Mouse (Mus musculus) forebrain, embryonic 12.5 days (tissue): ENCODE data around the gene Chchd6. TPM values are rescaled to one million over a fixed set of nuclear protein-coding genes. Genes with fewer than 3 reads are reported as not detected.

Experiments
- ATAC-seq: fragments of 200-750 bp; cut with Nextera tagmentation; 2 replicates; pipeline ENCODE4 v1.8.0; 2017; ENCODE audit warnings: moderate TSS enrichment; ENCODE audit not compliant: low FRiP score
- H3K27ac ChIP-seq: fragments of 300-500 bp; sonication (generic); 2 replicates; pipeline ENCODE4 v1.5.1; 2016; ENCODE audit warnings: mild to moderate bottlenecking
- H3K27me3 ChIP-seq: fragments of 300-500 bp; sonication (generic); 2 replicates; pipeline ENCODE4 v1.6.1; 2016; ENCODE audit warnings: mild to moderate bottlenecking
- H3K36me3 ChIP-seq: fragments of 300-500 bp; sonication (generic); replicated peaks from 2 replicates; pipeline ENCODE4 v1.6.1; 2016; ENCODE audit warnings: mild to moderate bottlenecking
- H3K4me1 ChIP-seq: fragments of 300-500 bp; sonication (generic); 2 replicates; pipeline ENCODE4 v1.6.1; 2016
- H3K4me2 ChIP-seq: fragments of 300-500 bp; sonication (generic); 2 replicates; pipeline ENCODE4 v1.6.1; 2016; ENCODE audit warnings: mild to moderate bottlenecking, moderate library complexity
- H3K4me3 ChIP-seq: fragments of 300-500 bp; sonication (generic); replicated peaks from 2 replicates; pipeline ENCODE4 v1.5.1; 2016; ENCODE audit warnings: mild to moderate bottlenecking
- H3K9ac ChIP-seq: fragments of 300-500 bp; sonication (generic); 2 replicates; pipeline ENCODE4 v1.6.1; 2016; ENCODE audit warnings: mild to moderate bottlenecking
- H3K9me3 ChIP-seq: fragments of 300-500 bp; sonication (generic); 2 replicates; pipeline ENCODE4 v1.6.1; 2016
- WGBS: fragments of 180-500 bp; shearing (Covaris S2); methylation state at CpG from one replicate; pipeline ENCODE4 v1.1.7; 2016; 5-methylcytosine and 5-hydroxymethylcytosine counted together
- polyA plus RNA-seq: library from polyadenylated mRNA; unstranded; fragments of >200 nt; fragmentation: Nextera tagmentation; extraction: Ambion mirVana; gene quantifications from 2 replicates; pipeline ENCODE4 v1.2.1, GENCODE M21; 2016

Gene Chchd6
- polyA plus RNA-seq, 1 experiment from 2014 or later: 87.3 TPM

DNA sequence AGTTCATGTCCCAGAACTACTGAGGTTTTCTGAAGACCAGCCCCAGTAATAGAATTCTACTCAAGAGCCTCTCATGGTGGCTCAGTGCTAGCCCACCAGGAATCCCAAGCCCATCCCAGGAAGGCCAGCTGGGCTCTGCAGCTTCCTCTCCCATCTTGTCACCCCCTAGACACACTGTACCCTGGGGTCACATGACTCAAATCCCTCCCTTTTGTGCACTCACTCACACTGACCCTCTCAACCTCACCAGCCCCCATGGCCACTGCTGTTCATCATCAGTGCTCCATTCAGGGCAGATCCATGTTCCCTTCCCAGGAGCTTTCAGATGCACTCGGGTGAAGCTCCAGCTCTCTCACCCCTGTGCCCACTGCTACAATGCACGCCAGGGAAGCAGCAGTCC is 20.8 kb downstream of the Chchd6 start:
- H3K27ac ChIP-seq: no peak overlapping the region
- H3K27me3 ChIP-seq: no peaks in the 10 kb centered on the region
- H3K36me3 ChIP-seq: peaks cover 7% of the 10 kb centered on the region; the same call in 1 of the 2 replicates

DNA sequence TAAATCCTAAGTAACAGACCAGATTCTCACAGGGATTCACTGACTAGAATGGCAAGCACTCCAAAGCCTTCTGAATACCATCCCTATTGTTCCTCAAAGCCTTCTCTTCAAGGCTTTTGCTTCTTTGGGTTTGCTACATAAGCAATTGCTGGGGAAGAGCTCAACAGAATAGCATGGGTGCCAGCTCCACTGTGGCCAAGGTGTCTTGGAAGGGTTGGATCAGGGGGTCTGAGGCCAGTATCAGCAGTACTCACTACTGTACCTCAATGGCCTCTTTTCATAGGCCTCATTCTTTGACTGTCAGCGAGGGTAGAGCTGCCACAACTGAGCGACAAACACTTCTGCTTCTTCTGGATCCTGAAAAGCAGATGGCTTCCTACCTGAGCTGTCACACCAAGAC is 21.7 kb downstream of the Chchd6 start:
- no peak for ATAC-seq
- Histone ChIP-seq H3K27ac (no peak overlapping the region), H3K4me2 (no peak overlapping the region), H3K4me1 (peaks cover 21% of the 10 kb centered on the region), H3K9me3 (no peaks in the 10 kb centered on the region), H3K36me3 (peaks cover 7% of the 10 kb centered on the region; the same call in 1 of the 2 replicates), H3K27me3 (no peaks in the 10 kb centered on the region), H3K4me3 (no peak overlapping the region), H3K9ac (no peak overlapping the region)
- 94% methylated on average over 2 of the region's 2 CpGs for WGBS

More for the DNA sequence above, 20.8 kb downstream of the Chchd6 start:
- Histone ChIP-seq H3K9ac (no peak overlapping the region), H3K4me3 (no peak overlapping the region), H3K9me3 (no peaks in the 10 kb centered on the region), H3K4me2 (no peak overlapping the region), H3K4me1 (peaks cover 21% of the 10 kb centered on the region)
- no peak for ATAC-seq
- 70% methylated on average over 2 of the region's 2 CpGs for WGBS

DNA sequence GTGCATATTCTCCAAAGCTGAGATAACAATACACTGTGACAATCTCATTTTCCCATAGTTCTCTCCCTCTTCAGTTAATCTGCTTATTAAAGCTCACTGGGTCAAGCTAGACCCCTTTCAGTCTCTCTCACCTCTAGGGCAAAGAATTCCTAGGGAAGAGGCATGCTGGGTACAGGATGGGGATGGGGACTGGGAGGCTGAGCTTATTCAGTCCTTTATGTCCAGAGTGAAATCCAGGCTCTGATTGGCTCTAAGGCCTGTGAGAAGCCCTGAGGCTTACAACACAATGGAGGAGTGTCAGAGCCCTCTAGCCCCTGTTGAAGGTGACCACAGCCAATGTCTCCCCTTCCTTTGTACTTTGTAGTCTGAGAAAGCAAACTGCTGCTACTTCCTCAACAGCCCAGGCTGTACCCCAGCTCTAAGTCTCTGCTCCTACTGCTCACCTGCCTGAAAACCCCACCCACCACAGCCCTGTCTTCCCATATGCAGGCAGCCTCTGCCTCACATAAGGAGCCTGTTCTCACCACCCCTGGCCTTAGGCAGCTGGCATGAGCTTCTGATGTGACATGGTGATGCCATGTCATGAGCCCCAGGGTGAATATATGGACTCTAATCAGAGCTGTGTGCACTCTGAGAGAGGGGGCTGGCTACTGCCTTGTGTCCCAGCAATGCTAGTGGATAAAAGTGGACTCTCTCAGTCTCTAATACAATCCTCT is 22.4 kb downstream of the Chchd6 start:
- no peak overlapping the region for H3K27ac ChIP-seq

DNA sequence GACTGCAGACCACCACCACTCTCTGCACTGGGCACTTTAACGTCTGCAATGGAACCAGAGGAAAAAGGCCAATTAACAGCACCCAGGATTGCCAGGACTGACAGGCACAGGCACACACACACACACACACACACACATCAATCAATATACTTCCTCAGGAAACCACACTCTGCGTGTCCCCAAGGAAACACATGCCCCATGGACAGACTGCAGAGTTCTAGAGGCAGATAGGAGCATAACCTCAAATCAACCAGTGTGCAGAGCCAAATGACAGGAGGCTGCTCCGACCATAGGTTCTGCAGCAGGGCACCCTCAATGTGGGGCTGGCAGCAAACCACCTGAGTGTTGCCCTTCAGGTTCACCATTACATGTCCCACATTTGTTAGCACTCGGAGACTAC is 26.1 kb downstream of the Chchd6 start:
- no peak overlapping the region for H3K4me2 ChIP-seq
- no peaks in the 10 kb centered on the region for H3K27me3 ChIP-seq
- 81% methylated on average over 4 of the region's 4 CpGs for WGBS
- H3K36me3 ChIP-seq: peaks cover 17% of the 10 kb centered on the region
- no peak for ATAC-seq
- H3K27ac ChIP-seq: no peak overlapping the region
- peaks cover 31% of the 10 kb centered on the region for H3K4me1 ChIP-seq
- H3K4me3 ChIP-seq: no peak overlapping the region
- H3K9me3 ChIP-seq: no peaks in the 10 kb centered on the region
- H3K9ac ChIP-seq: no peak overlapping the region

More for the DNA sequence above, 22.4 kb downstream of the Chchd6 start:
- ATAC-seq: no peak
- Histone ChIP-seq H3K36me3 (peaks cover 10% of the 10 kb centered on the region; the same call in 1 of the 2 replicates), H3K4me3 (no peak overlapping the region), H3K4me1 (peaks cover 21% of the 10 kb centered on the region), H3K4me2 (no peak overlapping the region), H3K9ac (no peak overlapping the region), H3K27me3 (no peaks in the 10 kb centered on the region), H3K9me3 (no peaks in the 10 kb centered on the region)

DNA sequence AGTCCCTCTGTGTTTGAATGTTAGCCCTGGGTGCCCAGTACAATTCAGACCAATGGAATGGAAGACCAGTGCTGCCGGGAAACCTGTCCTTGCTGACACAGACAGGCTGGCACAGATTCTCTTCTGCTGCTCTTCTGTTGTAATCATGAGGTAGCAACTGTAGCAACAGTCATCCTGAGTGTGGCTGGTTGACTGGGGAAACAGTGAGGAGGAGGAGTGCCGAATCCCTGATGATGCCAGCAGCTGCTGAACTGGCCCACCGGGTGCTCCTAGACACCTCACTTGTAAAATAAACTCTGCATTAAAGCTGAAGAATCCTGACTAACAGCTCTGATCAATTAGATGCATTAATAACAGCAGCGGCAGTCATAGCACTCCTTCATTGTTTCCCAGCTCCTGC is 28.7 kb downstream of the Chchd6 start:
- 55% methylated on average over 4 of the region's 4 CpGs for WGBS
- Histone ChIP-seq H3K4me3 (no peak overlapping the region), H3K27me3 (no peaks in the 10 kb centered on the region), H3K4me1 (peaks cover 15% of the 10 kb centered on the region), H3K4me2 (no peak overlapping the region), H3K9me3 (no peaks in the 10 kb centered on the region), H3K9ac (no peak overlapping the region), H3K36me3 (peaks cover 10% of the 10 kb centered on the region; the same call in 1 of the 2 replicates), H3K27ac (0 out of 2 replicates have a peak overlapping the region, but pooled peaks have one; percentile 53)
- ATAC-seq: no peak

DNA sequence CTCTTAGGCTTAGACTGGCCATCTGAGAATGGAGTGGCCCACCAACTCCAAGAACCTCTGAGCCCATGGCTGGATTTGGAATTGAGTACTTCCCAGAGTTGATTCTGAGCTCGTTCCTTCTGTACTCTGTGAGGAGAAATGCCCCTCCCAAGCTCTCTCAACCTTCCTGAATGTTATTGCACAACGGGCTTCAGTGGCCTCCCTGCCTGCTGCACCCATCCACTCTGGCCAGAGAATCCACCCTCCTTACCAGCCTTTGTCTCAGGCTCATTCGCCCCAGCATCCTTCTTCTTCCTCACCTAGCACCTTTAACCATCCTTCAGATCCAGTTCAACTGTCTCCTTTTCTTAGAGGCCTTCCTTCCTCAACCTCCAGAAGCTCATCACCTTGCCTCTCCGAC is 32.1 kb downstream of the Chchd6 start:
- Histone ChIP-seq H3K27me3 (no peaks in the 10 kb centered on the region), H3K9me3 (no peaks in the 10 kb centered on the region), H3K27ac (no peak overlapping the region), H3K9ac (no peak overlapping the region), H3K36me3 (peaks cover 7% of the 10 kb centered on the region; the same call in 1 of the 2 replicates), H3K4me3 (no peak overlapping the region), H3K4me1 (peaks cover 24% of the 10 kb centered on the region), H3K4me2 (no peak overlapping the region)
- ATAC-seq: no peak
- 87% methylated on average over 4 of the region's 4 CpGs for WGBS

DNA sequence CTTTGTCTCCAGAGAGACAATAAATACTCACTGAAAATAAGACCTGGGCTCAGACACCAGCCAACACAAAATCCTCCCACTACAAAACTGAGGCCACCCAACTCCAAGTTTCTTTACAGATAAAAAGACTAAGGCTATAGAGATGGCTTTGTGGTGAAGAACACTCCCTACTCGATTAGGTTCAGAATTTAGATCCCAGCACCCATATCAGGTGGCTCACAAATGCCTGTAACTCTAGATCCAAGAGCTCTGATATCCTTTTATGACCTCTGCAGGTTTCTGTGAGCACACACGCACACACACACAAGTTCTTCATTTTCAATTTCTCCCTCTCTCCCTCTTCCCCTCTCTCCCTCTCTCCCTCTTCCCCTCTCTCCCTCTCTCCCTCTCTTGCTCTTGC is 34.6 kb downstream of the Chchd6 start:
- Histone ChIP-seq H3K36me3 (no peaks in the 10 kb centered on the region), H3K4me3 (no peak overlapping the region), H3K4me1 (peaks cover 20% of the 10 kb centered on the region), H3K27me3 (no peaks in the 10 kb centered on the region), H3K27ac (no peak overlapping the region), H3K4me2 (no peak overlapping the region), H3K9ac (no peak overlapping the region), H3K9me3 (no peaks in the 10 kb centered on the region)
- ATAC-seq: no peak
- 77% methylated on average over 2 of the region's 2 CpGs for WGBS

DNA sequence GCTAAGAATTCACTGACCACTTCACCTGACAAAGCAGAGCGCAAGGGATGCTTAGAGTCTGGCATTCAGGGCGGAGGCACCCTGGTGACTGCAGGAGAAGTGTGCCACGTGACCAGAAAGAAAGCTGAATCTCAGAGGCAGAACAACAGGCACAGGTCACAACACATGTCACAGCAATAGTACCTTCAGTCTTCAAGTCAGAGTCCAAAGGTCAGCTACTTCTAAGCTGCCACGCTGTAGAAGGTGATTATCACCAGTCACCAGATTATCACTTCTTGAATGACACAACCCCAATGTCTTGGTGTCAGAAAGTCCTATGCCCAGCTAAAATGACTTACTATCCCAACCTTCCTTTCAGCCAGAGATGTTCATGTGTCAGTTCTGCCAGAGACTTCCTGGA is 37.8 kb downstream of the Chchd6 start:
- ATAC-seq: no peak

DNA sequence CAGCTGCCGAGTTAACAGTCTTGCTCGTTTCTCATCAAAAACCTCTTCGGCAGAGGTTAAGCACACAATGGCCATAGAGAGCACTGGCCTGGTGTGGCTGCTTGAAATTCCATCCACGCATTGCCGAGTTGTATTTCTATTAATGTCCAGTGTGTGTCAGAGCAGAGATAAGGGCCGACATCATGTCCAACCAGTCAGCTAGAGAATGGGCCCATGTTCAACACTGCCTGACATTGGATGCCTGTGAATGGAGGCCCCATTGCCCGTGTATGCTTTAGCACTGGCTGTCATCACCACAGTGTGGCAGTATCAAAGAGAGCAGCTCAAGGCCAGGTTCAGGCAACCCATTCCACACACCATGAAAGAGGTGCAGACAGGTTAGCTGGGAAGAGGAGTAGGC is 38.9 kb downstream of the Chchd6 start:
- Histone ChIP-seq H3K4me2 (no peak overlapping the region), H3K4me3 (no peak overlapping the region), H3K27ac (peak overlapping the region; percentile 46; the same call in 1 of the 2 replicates), H3K9me3 (no peaks in the 10 kb centered on the region), H3K27me3 (no peaks in the 10 kb centered on the region), H3K9ac (no peak overlapping the region), H3K4me1 (peaks cover 26% of the 10 kb centered on the region), H3K36me3 (no peaks in the 10 kb centered on the region)
- 49% methylated on average over 7 of the region's 7 CpGs for WGBS
- ATAC-seq: peak; percentile 33; the same call in 1 of the 2 replicates

More for the DNA sequence above, 37.8 kb downstream of the Chchd6 start:
- H3K4me3 ChIP-seq: no peak overlapping the region
- H3K9ac ChIP-seq: no peak overlapping the region
- H3K9me3 ChIP-seq: no peaks in the 10 kb centered on the region
- 77% methylated on average over 4 of the region's 4 CpGs for WGBS
- no peaks in the 10 kb centered on the region for H3K36me3 ChIP-seq
- H3K4me1 ChIP-seq: peaks cover 26% of the 10 kb centered on the region
- no peak overlapping the region for H3K4me2 ChIP-seq
- no peak overlapping the region for H3K27ac ChIP-seq
- H3K27me3 ChIP-seq: no peaks in the 10 kb centered on the region

DNA sequence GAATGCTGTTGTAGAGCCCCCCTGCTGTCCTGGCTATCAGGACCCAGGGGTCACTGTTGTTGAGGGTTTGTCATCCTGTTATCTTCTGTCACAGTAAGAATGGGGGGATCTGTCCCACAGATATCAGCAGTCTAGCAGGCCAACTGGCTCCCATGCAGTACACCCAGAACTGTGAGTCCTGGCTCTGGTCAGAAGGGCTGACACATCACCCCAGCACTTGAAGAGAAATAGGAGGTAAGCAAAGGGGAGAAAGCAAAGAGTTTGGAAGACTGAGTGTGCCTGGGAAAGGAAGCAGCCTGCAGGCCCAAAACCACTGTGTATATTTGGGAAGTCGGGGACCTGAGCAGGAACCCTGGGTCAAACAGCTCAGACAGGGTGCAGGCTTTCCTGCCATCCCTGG is 39.5 kb downstream of the Chchd6 start:
- Histone ChIP-seq H3K4me2 (no peak overlapping the region), H3K4me1 (peaks cover 26% of the 10 kb centered on the region), H3K4me3 (no peak overlapping the region), H3K27me3 (no peaks in the 10 kb centered on the region), H3K9me3 (no peaks in the 10 kb centered on the region), H3K9ac (no peak overlapping the region), H3K36me3 (no peaks in the 10 kb centered on the region), H3K27ac (0 out of 2 replicates have a peak overlapping the region, but pooled peaks have one; percentile 46)
- 87% methylated on average over 1 of the region's 1 CpGs for WGBS
- no peak for ATAC-seq

DNA sequence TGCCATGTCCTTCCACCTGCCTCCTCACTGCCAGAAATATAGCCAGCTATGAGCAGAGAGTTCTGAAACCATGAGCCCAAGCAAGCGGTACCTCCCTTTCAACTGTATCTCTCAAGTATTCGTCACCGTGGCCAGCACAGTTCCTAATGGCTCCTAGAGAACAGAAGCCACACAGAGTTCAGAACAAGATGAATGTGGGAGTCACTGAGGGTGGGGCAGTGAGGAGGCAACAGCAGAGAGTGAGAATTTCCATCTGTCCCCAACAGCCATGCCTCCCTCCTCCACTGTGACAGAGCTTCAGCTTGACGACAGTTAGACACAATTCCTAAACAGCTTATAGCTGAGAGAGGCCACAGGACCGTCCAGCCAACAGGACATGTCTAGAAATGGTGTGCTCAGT is 41.4 kb downstream of the Chchd6 start:
- Histone ChIP-seq H3K4me2 (no peak overlapping the region), H3K27me3 (no peaks in the 10 kb centered on the region), H3K36me3 (no peaks in the 10 kb centered on the region), H3K9ac (no peak overlapping the region), H3K27ac (no peak overlapping the region), H3K4me1 (peaks cover 23% of the 10 kb centered on the region), H3K4me3 (no peak overlapping the region), H3K9me3 (no peaks in the 10 kb centered on the region)
- WGBS: 86% methylated on average over 5 of the region's 5 CpGs
- ATAC-seq: no peak

DNA sequence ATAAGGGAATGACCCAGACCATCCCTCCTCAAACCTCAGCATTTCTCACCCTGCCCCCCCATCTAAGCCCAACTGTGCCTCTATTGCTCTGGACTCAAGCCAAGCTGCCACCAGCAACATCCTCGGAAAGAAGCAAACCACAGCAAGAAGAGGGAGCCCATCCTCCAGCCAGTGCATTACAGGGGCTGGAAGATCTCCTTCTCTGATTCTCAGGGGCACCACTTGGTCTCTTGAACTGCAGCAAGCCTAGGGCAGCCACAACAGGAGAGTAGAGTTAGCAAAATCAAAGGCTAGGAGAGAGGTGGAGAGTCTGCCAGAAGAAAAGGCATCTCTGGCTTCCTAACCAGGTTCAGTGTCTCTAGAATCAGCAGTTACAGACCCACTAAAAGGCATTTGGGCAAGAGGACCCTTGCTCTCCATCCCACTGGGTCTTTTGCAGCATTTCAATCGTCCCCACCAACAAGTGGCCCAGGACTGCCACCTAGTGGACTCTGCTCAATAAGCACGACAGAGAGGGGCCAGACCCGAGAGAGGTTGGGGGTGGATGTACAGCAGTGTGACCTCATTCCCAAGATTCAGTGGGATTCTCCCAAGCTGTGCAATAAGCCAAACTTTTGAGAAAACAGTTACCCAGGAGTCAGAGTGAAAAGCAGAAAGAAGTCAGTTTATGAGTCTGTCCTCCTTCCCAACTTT is 42.3 kb downstream of the Chchd6 start:
- H3K27me3 ChIP-seq: no peaks in the 10 kb centered on the region
- ATAC-seq: peak; percentile 71; the same call in 1 of the 2 replicates
- H3K9me3 ChIP-seq: no peaks in the 10 kb centered on the region
- 7% methylated on average over 4 of the region's 4 CpGs for WGBS
- H3K27ac ChIP-seq: no peak overlapping the region
- H3K9ac ChIP-seq: no peak overlapping the region; the same call in 1 of the 2 replicates
- no peak overlapping the region for H3K4me2 ChIP-seq
- H3K4me3 ChIP-seq: no peak overlapping the region
- H3K36me3 ChIP-seq: no peaks in the 10 kb centered on the region
- peaks cover 21% of the 10 kb centered on the region for H3K4me1 ChIP-seq
